Mouse (Mus musculus) adrenal gland, adult (tissue): ENCODE measurements at regions not wholly inside any gene's neighbourhood (a gene's known extent, or its start where the extent isn't known, plus 50 kb on each side); places are given as distances from the start of the nearest gene placed in this dataset.

ENCODE experiments used
- DNase-seq, 2 experiments: peaks; one replicate each; pipeline ENCODE4 v3.0.0; 2022 to 2023; ENCODE audit warnings: low spot score in 1 of 2; ENCODE audit not compliant: inconsistent age in 2 of 2

GRCm38 (mm10) chr6:78228883-78229282 is 141.6 kb upstream of the Reg3b start:
- DNase-seq = no peak

DNA sequence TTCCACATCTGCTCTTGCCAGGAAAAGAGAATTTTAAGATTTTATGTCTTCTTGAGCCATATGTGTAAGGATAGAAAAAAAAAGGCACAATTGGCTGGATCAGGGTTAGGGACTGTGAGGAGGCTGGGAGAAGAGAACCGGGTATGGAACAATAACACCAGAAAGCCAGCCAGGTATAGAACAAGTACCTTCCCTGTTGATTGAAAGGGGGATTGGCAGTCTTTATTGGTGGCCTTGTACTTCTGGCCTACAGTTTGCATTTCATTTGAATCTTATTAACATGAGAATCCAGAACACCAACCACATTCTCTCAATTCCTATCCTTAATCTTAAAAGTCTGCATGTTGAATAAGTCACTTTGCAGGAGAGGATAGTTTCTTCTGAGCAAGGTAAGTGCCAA is 126.1 kb upstream of the Reg3b start:
- DNase-seq = no peak

DNA sequence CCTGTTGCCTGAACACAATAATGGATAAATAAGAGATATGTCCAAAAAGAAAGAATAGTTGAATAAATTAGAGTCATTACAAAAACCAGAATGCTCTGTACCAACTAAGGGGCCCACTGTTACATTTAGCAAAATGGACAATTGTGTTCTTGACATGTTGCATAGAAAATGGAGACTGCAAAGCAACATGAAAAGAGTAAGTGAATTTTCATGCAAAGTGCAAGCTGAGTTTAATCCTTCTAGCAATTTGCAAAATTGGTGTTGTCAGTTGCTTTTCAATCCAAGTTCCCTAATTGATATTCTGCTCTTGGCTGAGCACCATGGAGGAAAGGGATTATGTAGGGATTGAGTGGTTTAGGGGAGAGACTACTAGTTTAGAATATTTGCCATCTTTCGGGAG is 125.4 kb upstream of the Reg3b start:
- DNase-seq = no peak

DNA sequence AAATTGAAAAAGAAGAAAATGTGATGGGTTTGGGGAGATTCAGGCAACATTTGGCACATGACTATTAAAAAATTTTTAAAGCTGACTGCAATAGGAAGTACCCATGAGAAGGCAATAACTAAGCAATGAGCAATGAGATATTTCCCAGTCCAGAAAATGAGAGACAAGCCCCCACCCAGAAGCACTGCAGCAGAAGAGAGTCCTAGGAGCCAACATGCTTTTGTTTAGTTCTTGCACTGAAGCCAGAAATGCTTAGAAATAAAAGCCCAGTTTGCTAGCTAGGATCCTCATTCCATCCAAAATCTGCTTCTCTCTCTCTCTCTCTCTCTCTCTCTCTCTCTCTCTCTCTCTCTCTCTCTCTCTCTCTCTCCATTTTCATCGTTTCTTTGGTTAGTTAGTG is 120.4 kb upstream of the Reg3b start:
- DNase-seq = no peak

DNA sequence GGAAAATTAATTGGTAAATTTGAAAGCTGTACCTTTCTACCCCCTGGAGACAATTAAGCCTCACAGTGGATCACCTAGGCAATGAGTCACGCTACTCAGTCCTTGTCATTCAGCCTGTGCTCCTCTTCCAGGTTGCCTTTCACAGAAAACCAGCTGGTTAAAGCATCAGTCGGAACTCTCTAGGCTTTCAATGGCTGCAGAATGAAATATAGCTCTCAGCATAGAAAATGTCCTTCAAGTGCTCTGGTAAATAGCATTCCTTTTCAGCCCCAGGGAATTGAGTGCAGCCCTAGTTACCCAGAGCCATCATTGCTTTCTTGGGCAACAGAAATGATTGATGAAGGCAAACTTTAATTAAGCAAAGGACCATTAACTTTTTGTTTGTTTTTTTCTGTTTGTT is 119.9 kb upstream of the Reg3b start:
- DNase-seq = no peak

DNA sequence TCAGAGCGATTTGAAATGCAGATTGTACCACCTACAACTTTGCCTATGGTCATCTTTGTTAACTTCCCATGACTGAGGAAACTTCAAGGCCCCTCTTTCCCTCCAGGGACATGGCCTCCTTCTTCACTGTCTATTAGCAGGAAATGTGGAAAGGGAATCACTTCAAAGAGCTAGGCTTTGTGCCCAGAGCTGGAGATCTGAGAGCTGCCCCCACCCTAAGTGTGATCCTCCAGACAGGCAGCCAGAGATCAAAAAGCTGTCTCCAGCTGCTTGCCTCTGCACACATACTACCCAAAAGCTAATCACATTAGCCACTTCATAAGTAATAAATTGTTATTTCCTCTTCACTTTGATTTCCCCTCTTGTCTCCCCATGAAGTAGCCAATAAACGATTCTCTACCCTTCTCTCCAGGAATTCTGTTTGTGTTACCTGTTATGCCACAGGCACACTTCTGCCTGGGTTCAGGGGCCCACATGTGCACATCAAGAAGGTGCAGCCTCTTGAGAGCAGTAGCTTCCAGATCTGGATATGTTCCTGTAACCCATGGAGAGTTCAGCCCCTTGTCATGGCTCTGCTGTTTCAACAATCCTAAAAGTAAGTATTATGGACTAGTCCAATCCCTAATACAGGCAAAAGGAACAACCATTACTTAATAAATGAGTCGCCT is 98.4 kb upstream of the Reg3b start:
- no peak for DNase-seq

DNA sequence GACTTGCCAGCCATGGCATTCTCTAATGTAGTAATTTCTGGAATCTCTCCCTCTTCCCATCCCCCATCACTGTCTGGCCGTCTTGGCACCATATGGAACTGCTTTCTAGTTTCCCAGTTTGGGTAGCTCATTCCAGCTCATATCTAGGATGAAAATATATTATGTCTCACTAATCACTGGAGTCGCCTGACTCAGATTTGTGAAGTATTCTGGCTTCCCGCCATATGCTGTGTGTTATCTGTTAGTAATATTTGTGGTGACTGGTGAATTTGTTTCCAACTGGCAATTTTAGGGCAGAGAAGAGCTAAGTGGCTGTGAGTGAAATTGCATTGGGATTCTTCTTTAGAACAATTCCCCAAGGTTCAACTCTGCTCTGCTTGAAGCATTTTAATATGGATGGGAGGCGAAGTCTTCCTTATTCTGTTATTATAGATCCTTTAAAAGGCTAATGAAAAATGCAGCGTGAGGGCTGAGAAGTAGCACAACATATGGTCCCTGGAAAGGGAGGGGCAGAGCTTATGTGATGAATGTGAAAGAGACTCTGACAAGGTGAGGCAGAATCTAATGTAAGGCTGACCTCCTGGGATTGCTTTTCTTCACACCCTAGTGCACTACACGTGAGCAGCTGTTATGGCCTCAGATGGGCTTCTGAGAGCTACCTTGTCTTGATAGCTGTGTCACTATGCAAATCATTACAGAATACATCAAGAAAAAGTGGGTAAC is 92.3 kb upstream of the Reg3b start:
- peak in 1 of 2 experiments; percentile 21 for DNase-seq

- no peak for DNase-seq
Measured at GRCm38 (mm10) chr6:78280541-78280940, 89.9 kb upstream of the Reg3b start.

- no peak for DNase-seq
Measured at GRCm38 (mm10) chr6:78294647-78295046, 75.8 kb upstream of the Reg3b start.

- no peak for DNase-seq
Measured at GRCm38 (mm10) chr6:78303187-78303740, 67.2 kb upstream of the Reg3b start.
